Mouse (Mus musculus) megakaryocyte, embryonic 14.5 days (primary cell): Measurements from ENCODE around the gene Nsdhl.

Experiments
- FLI1 ChIP-seq: IDR thresholded peaks from 2 replicates; pipeline ENCODE4 v1.6.1; 2012; ENCODE audit warnings: low read length, inconsistent platforms, mixed read lengths
- GATA1 ChIP-seq: IDR thresholded peaks from 3 replicates; pipeline ENCODE4 v1.6.1; 2012; ENCODE audit warnings: mixed read lengths, low read length, inconsistent platforms, borderline replicate concordance

DNA sequence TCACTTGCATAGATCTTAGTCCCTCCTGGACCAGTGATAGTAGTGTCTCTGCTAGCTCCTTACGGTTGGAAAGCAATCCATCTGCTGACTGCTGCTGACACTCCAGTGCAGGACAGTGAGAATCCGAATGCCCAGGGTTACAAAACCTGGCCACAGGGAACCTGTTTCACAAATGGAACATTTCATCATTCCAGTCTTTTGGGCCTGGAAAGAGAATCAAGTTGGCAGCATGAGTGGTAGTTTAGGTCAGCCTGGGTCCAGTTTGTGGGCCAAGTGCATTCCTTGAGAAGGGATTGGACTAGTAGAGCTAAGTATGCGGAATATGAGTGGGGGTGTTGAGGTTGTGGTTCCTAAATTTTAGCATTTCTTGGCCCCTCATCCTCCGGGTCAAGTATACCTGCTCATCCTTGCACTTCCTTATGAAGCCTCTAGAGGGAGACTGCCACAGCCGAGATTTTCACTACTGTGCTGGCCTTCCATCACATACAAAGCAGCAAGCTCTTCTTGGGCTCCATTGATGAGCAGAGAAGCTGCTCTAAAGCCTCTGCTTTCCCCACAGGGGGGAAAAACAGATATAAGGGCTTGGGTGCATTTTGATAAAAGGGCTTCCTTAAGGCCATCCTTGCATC lies 74.0 kb downstream of the Nsdhl start:
- no peak for TF ChIP-seq GATA1
- TF ChIP-seq FLI1, result no peak
